Mouse (Mus musculus): ENCODE results near the gene Acsm3. TPM values are rescaled to one million over a fixed set of nuclear protein-coding genes. Genes with fewer than 3 reads are reported as not detected.

Acsm3 gene
- polyA plus RNA-seq, 1 experiment from 2014 or later, result 0.15 TPM

Other genes starting within 250 kb of the Acsm3 start
- not detected in 2 replicates for gene Acsm5, start 241.5 kb upstream of the Acsm3 start, polyA plus RNA-seq (2014; fragmentation: Nextera tagmentation; extraction: Ambion mirVana)
- gene Pdilt, start 237.4 kb upstream of the Acsm3 start, polyA plus RNA-seq (2014; fragmentation: Nextera tagmentation; extraction: Ambion mirVana), result not detected in 2 replicates
- gene Acsm2, start 206.6 kb upstream of the Acsm3 start, polyA plus RNA-seq (2014; fragmentation: Nextera tagmentation; extraction: Ambion mirVana), result not detected in 2 replicates
- gene Acsm1, start 153.9 kb upstream of the Acsm3 start, polyA plus RNA-seq (2014; fragmentation: Nextera tagmentation; extraction: Ambion mirVana), result not detected in 2 replicates
- gene Acsm4, start 70.9 kb upstream of the Acsm3 start, polyA plus RNA-seq (2014; fragmentation: Nextera tagmentation; extraction: Ambion mirVana), result not detected in 2 replicates
- gene Thumpd1, start 40.1 kb upstream of the Acsm3 start, polyA plus RNA-seq (2014; fragmentation: Nextera tagmentation; extraction: Ambion mirVana), result 51.6 and 55.9 TPM in 2 replicates
- gene Rexo5, start 33.1 kb downstream of the Acsm3 start, polyA plus RNA-seq (2014; fragmentation: Nextera tagmentation; extraction: Ambion mirVana), result 13.7 and 16.4 TPM in 2 replicates
- 14.4 and 15.0 TPM in 2 replicates for gene Eri2, start 33.1 kb downstream of the Acsm3 start, polyA plus RNA-seq (2014; fragmentation: Nextera tagmentation; extraction: Ambion mirVana)
- gene Lyrm1, start 134.9 kb downstream of the Acsm3 start, polyA plus RNA-seq (2014; fragmentation: Nextera tagmentation; extraction: Ambion mirVana), result 6.6 and 9.2 TPM in 2 replicates
- gene Dcun1d3, start 135.4 kb downstream of the Acsm3 start, polyA plus RNA-seq (2014; fragmentation: Nextera tagmentation; extraction: Ambion mirVana), result 5.4 and 6.2 TPM in 2 replicates

All from heart, embryonic 14.5 days (tissue).